Mouse (Mus musculus) T-helper 2 cell (primary cell): ENCODE measurements at regions not wholly inside any gene's neighbourhood (a gene's known extent, or its start where the extent isn't known, plus 50 kb on each side); places are given as distances from the start of the nearest gene placed in this dataset.

Experiments
- in situ Hi-C: fragments of 300-600 bp; cut with MboI, MseI; formaldehyde crosslinking; loops from one replicate; pipeline ENCODE4 v1.15.1; 2025; ENCODE audit warnings: high pct_unique_total_duplicates

- in situ Hi-C loops, result no loop called here
Observed at GRCm38 (mm10) chr14:60439106-60439505, 66.0 kb downstream of the Amer2 start.

GRCm38 (mm10) chr14:60443821-60444551 lies 70.9 kb downstream of the Amer2 start:
- in situ Hi-C loops, result no loop called here

- in situ Hi-C loops, result no loop called here
Observed at GRCm38 (mm10) chr14:60444552-60444937, 71.5 kb downstream of the Amer2 start.

- in situ Hi-C loops, result no loop called here
Observed at GRCm38 (mm10) chr14:60446037-60446436, 73.0 kb downstream of the Amer2 start.

- in situ Hi-C loops, result no loop called here
Observed at GRCm38 (mm10) chr14:60451216-60451615, 78.2 kb downstream of the Amer2 start.

- in situ Hi-C loops, result no loop called here
Observed at GRCm38 (mm10) chr14:60451684-60452083, 78.6 kb downstream of the Amer2 start.

GRCm38 (mm10) chr14:60456767-60457166 lies 83.7 kb downstream of the Amer2 start:
- in situ Hi-C loops, result no loop called here

GRCm38 (mm10) chr14:60484996-60485888 lies 112.2 kb downstream of the Amer2 start:
- in situ Hi-C loops, result no loop called here

GRCm38 (mm10) chr14:60485889-60486274 lies 112.8 kb downstream of the Amer2 start:
- in situ Hi-C loops, result no loop called here

- in situ Hi-C loops, result no loop called here
Observed at GRCm38 (mm10) chr14:60486278-60486935, 113.3 kb downstream of the Amer2 start.

- in situ Hi-C loops, result no loop called here
Observed at GRCm38 (mm10) chr14:60489111-60489510, 116.1 kb downstream of the Amer2 start.

- in situ Hi-C loops, result no loop called here
Observed at GRCm38 (mm10) chr14:60490886-60491285, 117.8 kb downstream of the Amer2 start.

- in situ Hi-C loops, result no loop called here
Observed at GRCm38 (mm10) chr14:60495441-60495840, 122.4 kb downstream of the Amer2 start.

- in situ Hi-C loops, result loop anchor here (25.0 kb wide), 1 partner anchor 610 kb away; no protein-coding TSS in a partner anchor
Observed at GRCm38 (mm10) chr14:60502552-60502951, 129.5 kb downstream of the Amer2 start.

- in situ Hi-C loops, result loop anchor here (25.0 kb wide), 1 partner anchor 607 kb away; no protein-coding TSS in a partner anchor
Observed at GRCm38 (mm10) chr14:60505066-60505465, 128.7 kb upstream of the Spata13 start.

GRCm38 (mm10) chr14:60506296-60506695 lies 127.5 kb upstream of the Spata13 start:
- in situ Hi-C loops, result loop anchor here (25.0 kb wide), 1 partner anchor 606 kb away; no protein-coding TSS in a partner anchor

- in situ Hi-C loops, result loop anchor here (5.0 to 25.0 kb wide), 2 partner anchors 264 to 599 kb away; no protein-coding TSS in a partner anchor
Observed at GRCm38 (mm10) chr14:60513560-60513959, 120.2 kb upstream of the Spata13 start.

GRCm38 (mm10) chr14:60515094-60515786 lies 118.6 kb upstream of the Spata13 start:
- in situ Hi-C loops, result loop anchor here (25.0 kb wide), 1 partner anchor 597 kb away; no protein-coding TSS in a partner anchor

GRCm38 (mm10) chr14:60517891-60518290 lies 115.9 kb upstream of the Spata13 start:
- in situ Hi-C loops, result loop anchor here (25.0 kb wide), 1 partner anchor 594 kb away; no protein-coding TSS in a partner anchor

- in situ Hi-C loops, result loop anchor here (5.0 to 25.0 kb wide), 2 partner anchors 169 to 589 kb away; no protein-coding TSS in a partner anchor
Observed at GRCm38 (mm10) chr14:60523010-60523409, 110.8 kb upstream of the Spata13 start.

- in situ Hi-C loops, result loop anchor here (5.0 to 25.0 kb wide), 2 partner anchors 167 to 587 kb away; no protein-coding TSS in a partner anchor
Observed at GRCm38 (mm10) chr14:60524869-60525268, 108.9 kb upstream of the Spata13 start.
